Mouse (Mus musculus) MEL (cell line): Measurements from ENCODE around the gene Ppp2r5b. TPM values are rescaled to one million over a fixed set of nuclear protein-coding genes. Genes with fewer than 3 reads are reported as not detected.
A peak's percentile ranks its signal among the peaks of the same experiment; 100 is the strongest.

ENCODE experiments used
- DNase-seq: peaks from one replicate; pipeline ENCODE4 v3.0.0; 2011; ENCODE audit warnings: low read depth, low spot score
- H3K27ac ChIP-seq: 2 replicates; pipeline ENCODE4 v1.5.1; 2012; ENCODE audit warnings: low read depth, mild to moderate bottlenecking, control low read depth, low read length, moderate library complexity; ENCODE audit not compliant: control insufficient read depth
- H3K27me3 ChIP-seq, 2 experiments: fragments of 150-350 bp in 1 of 2; sonication (generic) in 1 of 2; 2 replicates each; pipeline ENCODE4 v1.6.1; 2012; ENCODE audit warnings: low read length in 2 of 2, mild to moderate bottlenecking in 2 of 2, improper control_type of control experiment in 1 of 2, moderate library complexity in 1 of 2; ENCODE audit not compliant: insufficient read depth in 2 of 2, control insufficient read depth in 1 of 2
- H3K36me3 ChIP-seq, 2 experiments: 2 replicates each; pipeline ENCODE4 v1.6.1; 2012 to 2014; ENCODE audit warnings: low read length in 2 of 2, improper control_type of control experiment in 1 of 2, inconsistent platforms in 1 of 2, mild to moderate bottlenecking in 1 of 2; ENCODE audit not compliant: insufficient read depth in 2 of 2, control insufficient read depth in 1 of 2
- H3K4me1 ChIP-seq, 2 experiments: fragments of 150-350 bp in 1 of 2; sonication (generic) in 1 of 2; 2 replicates each; pipeline ENCODE4 v1.6.1; 2012; ENCODE audit warnings: low read length in 2 of 2, improper control_type of control experiment in 1 of 2, mild to moderate bottlenecking in 1 of 2; ENCODE audit not compliant: insufficient read depth in 2 of 2, control insufficient read depth in 1 of 2
- H3K4me3 ChIP-seq, 2 experiments: fragments of 150-350 bp in 1 of 2; sonication (generic) in 1 of 2; 2 replicates each; pipeline ENCODE4 v1.5.1; 2012; ENCODE audit warnings: low read depth in 2 of 2, low read length in 2 of 2, mild to moderate bottlenecking in 2 of 2, moderate library complexity in 2 of 2, control low read depth in 1 of 2, improper control_type of control experiment in 1 of 2; ENCODE audit not compliant: control insufficient read depth in 1 of 2, insufficient read depth in 1 of 2
- H3K79me2 ChIP-seq: 2 replicates; pipeline ENCODE4 v1.6.1; 2012; ENCODE audit warnings: mild to moderate bottlenecking, low read length, moderate library complexity; ENCODE audit not compliant: control insufficient read depth, poor library complexity, insufficient read depth
- H3K9ac ChIP-seq: 2 replicates; pipeline ENCODE4 v1.6.1; 2012; ENCODE audit warnings: low read depth, mild to moderate bottlenecking, control low read depth, low read length, moderate library complexity; ENCODE audit not compliant: control insufficient read depth, poor library complexity, severe bottlenecking
- H3K9me3 ChIP-seq: fragments of 150-350 bp; sonication (generic); replicated peaks from 2 replicates; pipeline ENCODE4 v1.6.1; 2012; ENCODE audit warnings: mild to moderate bottlenecking, low read length, improper control_type of control experiment, moderate library complexity; ENCODE audit not compliant: insufficient read depth
- BHLHE40 ChIP-seq: IDR thresholded peaks from 2 replicates; pipeline ENCODE4 v1.6.1; 2012; ENCODE audit warnings: low read depth, mild to moderate bottlenecking, inconsistent platforms, low read length, improper control_type of control experiment, borderline replicate concordance
- CHD1 ChIP-seq: IDR thresholded peaks from 2 replicates; pipeline ENCODE4 v1.6.1; 2012; ENCODE audit warnings: low read depth, mild to moderate bottlenecking, inconsistent platforms, low read length, improper control_type of control experiment
- CHD2 ChIP-seq: IDR thresholded peaks from 2 replicates; pipeline ENCODE4 v1.6.1; 2011; ENCODE audit warnings: low read length, improper control_type of control experiment
- CTCF ChIP-seq, 3 experiments: IDR thresholded peaks in 2 of 3; conservative IDR thresholded peaks in 1 of 3; 2 replicates each; pipeline ENCODE4 v1.5.1; 2011 to 2012; ENCODE audit warnings: low read length in 3 of 3, low read depth in 2 of 3, mild to moderate bottlenecking in 2 of 3, improper control_type of control experiment in 1 of 3, inconsistent platforms in 1 of 3, mixed read lengths in 1 of 3, moderate library complexity in 1 of 3; ENCODE audit not compliant: control insufficient read depth in 1 of 3, insufficient read depth in 1 of 3, poor library complexity in 1 of 3, severe bottlenecking in 1 of 3
- E2F4 ChIP-seq: IDR thresholded peaks from 2 replicates; pipeline ENCODE4 v1.6.1; 2011; ENCODE audit warnings: low read depth, low read length, improper control_type of control experiment, borderline replicate concordance
- ELF1 ChIP-seq: IDR thresholded peaks from 2 replicates; pipeline ENCODE4 v1.6.1; 2014; ENCODE audit warnings: low read depth, mild to moderate bottlenecking, inconsistent platforms, low read length, improper control_type of control experiment, moderate library complexity
- EP300 ChIP-seq, 2 experiments: IDR thresholded peaks; 2 replicates each; pipeline ENCODE4 v1.6.1; 2011; ENCODE audit warnings: improper control_type of control experiment in 2 of 2, low read length in 2 of 2, low read depth in 1 of 2, mild to moderate bottlenecking in 1 of 2
- ETS1 ChIP-seq: IDR thresholded peaks from 2 replicates; pipeline ENCODE4 v1.6.1; 2012; ENCODE audit warnings: low read depth, mild to moderate bottlenecking, inconsistent platforms, low read length, improper control_type of control experiment, moderate library complexity
- GABPA ChIP-seq: IDR thresholded peaks from 2 replicates; pipeline ENCODE4 v1.6.1; 2012; ENCODE audit warnings: low read depth, mild to moderate bottlenecking, inconsistent platforms, low read length, improper control_type of control experiment, moderate library complexity
- GATA1 ChIP-seq: IDR thresholded peaks from 2 replicates; pipeline ENCODE4 v1.6.1; 2011; ENCODE audit warnings: low read depth, low read length, improper control_type of control experiment
- HCFC1 ChIP-seq: IDR thresholded peaks from 2 replicates; pipeline ENCODE4 v1.6.1; 2012; ENCODE audit warnings: low read depth, mild to moderate bottlenecking, inconsistent platforms, low read length, improper control_type of control experiment, moderate library complexity
- JUND ChIP-seq: IDR thresholded peaks from 2 replicates; pipeline ENCODE4 v1.6.1; 2011; ENCODE audit warnings: low read depth, mild to moderate bottlenecking, improper control_type of control experiment, low read length
- KAT2A ChIP-seq: conservative IDR thresholded peaks from 2 replicates; pipeline ENCODE4 v1.6.1; 2012; ENCODE audit warnings: low read depth, low read length, improper control_type of control experiment, inconsistent platforms
- MAX ChIP-seq: IDR thresholded peaks from 2 replicates; pipeline ENCODE4 v1.6.1; 2011; ENCODE audit warnings: low read length, improper control_type of control experiment
- MAZ ChIP-seq: IDR thresholded peaks from 2 replicates; pipeline ENCODE4 v1.6.1; 2012; ENCODE audit warnings: low read depth, mild to moderate bottlenecking, inconsistent platforms, low read length, improper control_type of control experiment
- MEF2A ChIP-seq: IDR thresholded peaks from 2 replicates; pipeline ENCODE4 v1.6.1; 2014; ENCODE audit warnings: low read depth, mild to moderate bottlenecking, inconsistent platforms, low read length, improper control_type of control experiment; ENCODE audit not compliant: poor library complexity, insufficient replicate concordance, severe bottlenecking; ENCODE audit errors: extremely low read depth
- MXI1 ChIP-seq: IDR thresholded peaks from 2 replicates; pipeline ENCODE4 v1.6.1; 2011; ENCODE audit warnings: mild to moderate bottlenecking, low read depth, low read length, improper control_type of control experiment
- MYC ChIP-seq: IDR thresholded peaks from 2 replicates; pipeline ENCODE4 v1.6.1; 2011; ENCODE audit warnings: low read depth, mild to moderate bottlenecking, low read length, improper control_type of control experiment, moderate library complexity
- NELFE ChIP-seq: IDR thresholded peaks from 2 replicates; pipeline ENCODE4 v1.6.1; 2011; ENCODE audit warnings: low read depth, low read length, improper control_type of control experiment
- NRF1 ChIP-seq: IDR thresholded peaks from 2 replicates; pipeline ENCODE4 v1.6.1; 2014; ENCODE audit warnings: low read depth, mild to moderate bottlenecking, inconsistent platforms, low read length, improper control_type of control experiment, moderate library complexity; ENCODE audit not compliant: poor library complexity, insufficient read depth, severe bottlenecking
- POLR2A ChIP-seq, 2 experiments: IDR thresholded peaks; 2 replicates each; pipeline ENCODE4 v1.6.1; 2011 to 2012; ENCODE audit warnings: low read length in 2 of 2, mild to moderate bottlenecking in 2 of 2, control low read depth in 1 of 2, improper control_type of control experiment in 1 of 2, low read depth in 1 of 2, moderate library complexity in 1 of 2; ENCODE audit not compliant: control insufficient read depth in 1 of 2, insufficient read depth in 1 of 2, poor library complexity in 1 of 2
- POLR2AphosphoS2 ChIP-seq: IDR thresholded peaks from 2 replicates; pipeline ENCODE4 v1.6.1; 2011; ENCODE audit warnings: low read length, improper control_type of control experiment
- POLR2AphosphoS5 ChIP-seq: IDR thresholded peaks from 2 replicates; pipeline ENCODE4 v1.6.1; 2012; ENCODE audit warnings: low read depth, borderline replicate concordance, mild to moderate bottlenecking, inconsistent platforms, low read length, moderate library complexity, mixed read lengths
- RAD21 ChIP-seq: IDR thresholded peaks from 2 replicates; pipeline ENCODE4 v1.6.1; 2011; ENCODE audit warnings: mild to moderate bottlenecking, low read depth, low read length, improper control_type of control experiment
- RCOR1 ChIP-seq: IDR thresholded peaks from 2 replicates; pipeline ENCODE4 v1.6.1; 2012; ENCODE audit warnings: low read depth, mild to moderate bottlenecking, inconsistent platforms, low read length, improper control_type of control experiment
- SIN3A ChIP-seq: IDR thresholded peaks from 2 replicates; pipeline ENCODE4 v1.6.1; 2012; ENCODE audit warnings: low read length, improper control_type of control experiment, inconsistent platforms
- SMC3 ChIP-seq: IDR thresholded peaks from 2 replicates; pipeline ENCODE4 v1.6.1; 2011; ENCODE audit warnings: low read depth, low read length, improper control_type of control experiment
- TAL1 ChIP-seq: IDR thresholded peaks from 2 replicates; pipeline ENCODE4 v1.6.1; 2012; ENCODE audit warnings: mild to moderate bottlenecking, inconsistent platforms, low read length, moderate library complexity, mixed read lengths
- TBP ChIP-seq: IDR thresholded peaks from 2 replicates; pipeline ENCODE4 v1.8.0; 2011; ENCODE audit warnings: low read depth, low read length, improper control_type of control experiment
- TCF12 ChIP-seq: IDR thresholded peaks from 2 replicates; pipeline ENCODE4 v1.6.1; 2014; ENCODE audit warnings: low read depth, mild to moderate bottlenecking, inconsistent platforms, low read length, improper control_type of control experiment, moderate library complexity
- USF1 ChIP-seq: IDR thresholded peaks from 2 replicates; pipeline ENCODE4 v1.6.1; 2014; ENCODE audit warnings: low read depth, mild to moderate bottlenecking, inconsistent platforms, low read length, improper control_type of control experiment, moderate library complexity
- USF2 ChIP-seq, 2 experiments: IDR thresholded peaks; 2 replicates each; pipeline ENCODE4 v1.6.1; 2011 to 2012; ENCODE audit warnings: improper control_type of control experiment in 2 of 2, low read length in 2 of 2, borderline replicate concordance in 1 of 2, inconsistent platforms in 1 of 2, low read depth in 1 of 2, mild to moderate bottlenecking in 1 of 2; ENCODE audit not compliant: insufficient read depth in 1 of 2
- ZC3H11A ChIP-seq: IDR thresholded peaks from 2 replicates; pipeline ENCODE4 v1.6.1; 2012; ENCODE audit warnings: low read depth, mild to moderate bottlenecking, inconsistent platforms, low read length, improper control_type of control experiment
- ZMIZ1 ChIP-seq: IDR thresholded peaks from 2 replicates; pipeline ENCODE4 v1.6.1; 2012; ENCODE audit warnings: low read depth, mild to moderate bottlenecking, inconsistent platforms, low read length, improper control_type of control experiment, moderate library complexity
- ZNF384 ChIP-seq: IDR thresholded peaks from 2 replicates; pipeline ENCODE4 v1.6.1; 2012; ENCODE audit warnings: low read depth, mild to moderate bottlenecking, inconsistent platforms, low read length, improper control_type of control experiment
- polyA plus RNA-seq, 2 experiments: library from polyadenylated mRNA; stranded (reverse) in 1 of 2; unstranded in 1 of 2; fragments of >175 nt in 1 of 2; fragments of >200 nt in 1 of 2; gene quantifications; 2 replicates each; pipeline versions ENCODE4 v1.2.1 to v1.2.4; 2012; ENCODE audit warnings: low replicate concordance in 2 of 2, low read depth in 1 of 2; ENCODE audit not compliant: insufficient read length in 2 of 2, insufficient read depth in 1 of 2, missing spikeins in 1 of 2
- total RNA-seq: library from RNA; depleted of rRNA; stranded (reverse); fragments of 300-350 nt; gene quantifications from 2 replicates; pipeline ENCODE4 v1.2.3, GENCODE M21; 2012

Ppp2r5b gene
- total and polyA plus RNA-seq, 3 experiments, result 14.7 to 15.6 TPM; not detected in 1

GRCm38 (mm10) chr19:6276426-6277421, 41.1 kb upstream of the Ppp2r5b start, which contains the start of gene Ehd1:
Gene Ehd1, plus strand, starts transcription at chr19:6276725.
- peak within 1 kb of the TSS; percentile 94 for H3K9ac ChIP-seq
- H3K27me3 ChIP-seq, result no peaks in the 10 kb centered on the region
- H3K4me3 ChIP-seq, result peak within 1 kb of the TSS; percentile 86 to 97
- H3K27ac ChIP-seq, result peak within 1 kb of the TSS; percentile 62
- peak; percentile 99 for DNase-seq
- H3K36me3 ChIP-seq, result peaks cover 0 to 25% of the 10 kb centered on the region in 2 experiments; a peak in 3 of 4 replicates
- H3K9me3 ChIP-seq, result no peaks in the 10 kb centered on the region
- peaks cover 44% of the 10 kb centered on the region for H3K79me2 ChIP-seq
- peaks cover 12 to 34% of the 10 kb centered on the region in 2 experiments for H3K4me1 ChIP-seq
- TF ChIP-seq SIN3A (peak; percentile 75), MXI1 (peak; percentile 92), MEF2A (no peak), CTCF (IDR thresholded peaks at IDR 0.05 in 2 of 3, conservative IDR thresholded peaks at IDR 0.05 in 1 of 3; ENCODE audit: control insufficient read depth in 1 of 3, insufficient read depth in 1 of 3, low read depth in 2 of 3, low read length in 3 of 3, poor library complexity in 1 of 3, severe bottlenecking in 1 of 3) (peak; percentile 42 to 87 (median 74); a peak in 5 of 6 replicates), SMC3 (peak; percentile 54), BHLHE40 (0 out of 2 replicates have a peak, but pooled peaks have one; percentile 3), ZNF384 (no peak), MYC (peak; percentile 82), EP300 (IDR thresholded peaks at IDR 0.05; ENCODE audit: low read depth in 1 of 2, low read length in 2 of 2) (no peak), TCF12 (no peak), USF1 (no peak), TAL1 (no peak), USF2 (IDR thresholded peaks at IDR 0.05; ENCODE audit: borderline replicate concordance in 1 of 2, insufficient read depth in 1 of 2, low read depth in 1 of 2, low read length in 2 of 2) (no peak), CHD2 (peak; percentile 93), JUND (no peak), KAT2A (no peak; the same call in 1 of the 2 replicates), RAD21 (no peak; the same call in none of the 2 replicates), ZMIZ1 (no peak), ETS1 (no peak; the same call in 1 of the 2 replicates), POLR2AphosphoS2 (peak; percentile 84), GABPA (no peak), CHD1 (no peak), POLR2AphosphoS5 (no peak), RCOR1 (no peak), E2F4 (no peak), ELF1 (peak; percentile 51; the same call in 1 of the 2 replicates), NRF1 (peak; percentile 82), MAZ (no peak; the same call in 1 of the 2 replicates), POLR2A (IDR thresholded peaks at IDR 0.05; ENCODE audit: control insufficient read depth in 1 of 2, insufficient read depth in 1 of 2, low read depth in 1 of 2, low read length in 2 of 2, poor library complexity in 1 of 2) (peak; percentile 61 to 82; a peak in 3 of 4 replicates), NELFE (peak; percentile 80), GATA1 (no peak), HCFC1 (peak; percentile 77), TBP (no peak; the same call in none of the 2 replicates), ZC3H11A (no peak), MAX (peak; percentile 98)
